Mouse (Mus musculus) left cerebral cortex, postnatal 25 days (tissue): ENCODE results near the gene Sgip1. TPM values are rescaled to one million over a fixed set of nuclear protein-coding genes. Genes with fewer than 3 reads are reported as not detected.

Experiments used
- DNase-seq, 2 experiments: peaks; one replicate each; pipeline ENCODE4 v3.0.0; 2022; ENCODE audit warnings: low spot score in 2 of 2, mixed read lengths in 1 of 2
- intact Hi-C: fragments of 180-260 bp; cut with DNase I; formaldehyde crosslinking; loops from one replicate; pipeline ENCODE4 v1.15.1; 2025
- total RNA-seq, 2 experiments: library from RNA; stranded (reverse); gene quantifications; 2 replicates each; pipeline ENCODE4 v1.2.3; 2021

The Sgip1 gene
- total RNA-seq, 2 experiments from 2014 or later = 293 to 306 TPM

- intact Hi-C loops = no loop called here
These were observed 87.4 kb downstream of the Sgip1 start for GRCm38 (mm10) chr4:102828518-102828917.

DNA sequence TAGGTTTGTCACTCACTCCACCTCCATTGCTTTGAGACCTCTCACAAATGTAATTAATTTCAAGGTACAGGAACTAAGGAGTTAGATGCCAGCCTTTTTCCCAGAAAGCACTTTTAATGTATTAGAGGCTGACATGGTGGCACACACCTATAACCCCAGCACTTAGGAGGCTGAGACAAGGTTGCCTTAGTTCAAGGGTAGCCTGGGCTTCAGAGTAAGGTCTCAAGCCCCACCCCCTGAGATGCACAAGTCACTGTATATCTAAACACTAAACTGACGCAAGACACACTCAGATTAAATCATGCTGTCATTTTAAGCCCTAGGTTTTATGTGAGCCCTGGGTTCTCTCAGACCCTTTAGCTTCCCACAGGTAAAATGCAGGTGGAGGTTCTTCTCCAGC is 92.1 kb downstream of the Sgip1 start:
- no peak for DNase-seq
- intact Hi-C loops = no loop called here

More at GRCm38 (mm10) chr4:102828518-102828917, 87.4 kb downstream of the Sgip1 start:
- no peak for DNase-seq

- intact Hi-C loops = no loop called here
- no peak for DNase-seq
These were observed 92.6 kb downstream of the Sgip1 start for GRCm38 (mm10) chr4:102833726-102834125.

DNA sequence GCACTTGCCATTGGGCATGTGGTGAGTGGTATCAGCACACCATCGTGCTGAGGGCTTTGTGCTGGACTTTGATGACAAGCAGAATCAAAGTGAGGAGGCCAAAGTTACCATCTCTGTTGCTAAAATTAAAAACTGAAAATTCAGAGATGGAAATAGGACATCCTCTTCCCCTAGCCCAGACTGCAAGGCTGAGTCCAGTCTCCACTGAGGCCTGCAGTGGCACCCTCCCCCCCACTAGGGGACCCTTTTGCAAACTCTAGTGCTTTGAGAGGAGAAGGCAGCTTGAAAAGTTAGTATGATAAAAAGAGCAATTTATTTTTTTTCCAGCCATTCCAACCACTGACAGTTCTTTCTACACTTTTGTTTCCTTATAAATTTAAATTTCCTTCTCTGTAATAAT is 93.6 kb downstream of the Sgip1 start:
- intact Hi-C loops = no loop called here
- DNase-seq = no peak

- intact Hi-C loops = no loop called here
- no peak for DNase-seq
These were observed 99.1 kb downstream of the Sgip1 start for GRCm38 (mm10) chr4:102840062-102840798.

- DNase-seq = peak in 1 of 2 experiments; percentile 51
- intact Hi-C loops = no loop called here
These were observed 100.0 kb downstream of the Sgip1 start for GRCm38 (mm10) chr4:102840956-102841729.

DNA sequence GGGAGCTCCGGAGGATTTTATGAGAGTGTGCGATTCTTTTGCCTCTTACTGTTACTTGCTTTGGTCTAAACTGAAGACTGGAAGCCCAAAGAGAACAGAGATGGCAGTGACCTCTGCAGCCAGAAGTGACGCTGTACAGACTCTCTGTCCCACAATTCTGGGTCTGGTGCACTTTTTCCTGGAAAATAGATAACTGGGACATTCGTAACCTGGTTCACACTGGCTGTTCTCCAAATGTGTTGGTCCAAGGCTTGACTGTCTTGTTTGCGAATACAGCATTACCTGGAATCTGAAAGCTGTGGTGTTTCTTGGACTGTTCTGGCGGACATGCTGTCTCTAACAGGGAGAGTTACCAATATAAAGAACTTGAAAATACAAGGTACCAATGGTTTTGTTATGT is 109.4 kb downstream of the Sgip1 start:
- no peak for DNase-seq
- intact Hi-C loops = no loop called here

DNA sequence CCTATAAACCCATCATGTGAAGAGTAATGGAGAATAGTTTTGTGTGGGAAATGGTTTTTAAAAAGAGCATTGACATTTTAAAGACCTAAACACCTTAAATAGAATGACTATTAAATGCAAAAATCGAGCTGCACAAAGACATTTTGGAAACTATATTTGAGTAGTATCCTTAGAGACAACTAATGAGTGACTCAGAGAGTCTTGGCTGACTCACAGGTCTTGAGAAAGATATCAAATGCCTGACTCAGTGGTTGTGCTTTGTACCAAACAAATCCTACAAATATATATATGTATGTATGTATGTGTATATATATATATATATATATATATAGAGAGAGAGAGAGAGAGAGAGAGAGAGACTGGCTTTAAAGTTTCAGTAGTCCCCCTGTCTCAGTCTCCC is 110.1 kb downstream of the Sgip1 start:
- DNase-seq = no peak
- intact Hi-C loops = no loop called here

DNA sequence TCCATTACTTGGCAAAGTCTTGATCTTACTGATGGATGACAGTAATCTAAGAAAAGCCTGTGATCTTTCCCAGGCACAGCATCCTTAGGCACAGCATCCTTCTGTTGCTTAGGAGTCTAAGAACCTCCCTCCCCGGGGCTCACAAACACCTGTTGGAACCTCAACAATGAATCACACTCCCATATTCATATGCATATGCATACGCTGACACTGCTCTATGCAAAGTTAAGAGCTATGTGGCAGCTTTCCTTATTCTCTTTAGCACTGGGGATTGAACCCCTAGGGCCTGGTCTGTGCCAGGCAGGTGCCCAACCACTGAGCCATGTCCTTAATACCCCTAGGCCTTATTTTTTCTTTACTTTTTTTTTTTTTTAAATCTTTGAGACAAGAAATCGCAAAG is 111.2 kb downstream of the Sgip1 start:
- intact Hi-C loops = no loop called here
- DNase-seq = peak in 1 of 2 experiments; percentile 88

- intact Hi-C loops = no loop called here
- no peak for DNase-seq
These were observed 111.7 kb downstream of the Sgip1 start for GRCm38 (mm10) chr4:102852808-102853207.

- intact Hi-C loops = no loop called here
- no peak for DNase-seq
These were observed 112.4 kb downstream of the Sgip1 start for GRCm38 (mm10) chr4:102853330-102854022.

DNA sequence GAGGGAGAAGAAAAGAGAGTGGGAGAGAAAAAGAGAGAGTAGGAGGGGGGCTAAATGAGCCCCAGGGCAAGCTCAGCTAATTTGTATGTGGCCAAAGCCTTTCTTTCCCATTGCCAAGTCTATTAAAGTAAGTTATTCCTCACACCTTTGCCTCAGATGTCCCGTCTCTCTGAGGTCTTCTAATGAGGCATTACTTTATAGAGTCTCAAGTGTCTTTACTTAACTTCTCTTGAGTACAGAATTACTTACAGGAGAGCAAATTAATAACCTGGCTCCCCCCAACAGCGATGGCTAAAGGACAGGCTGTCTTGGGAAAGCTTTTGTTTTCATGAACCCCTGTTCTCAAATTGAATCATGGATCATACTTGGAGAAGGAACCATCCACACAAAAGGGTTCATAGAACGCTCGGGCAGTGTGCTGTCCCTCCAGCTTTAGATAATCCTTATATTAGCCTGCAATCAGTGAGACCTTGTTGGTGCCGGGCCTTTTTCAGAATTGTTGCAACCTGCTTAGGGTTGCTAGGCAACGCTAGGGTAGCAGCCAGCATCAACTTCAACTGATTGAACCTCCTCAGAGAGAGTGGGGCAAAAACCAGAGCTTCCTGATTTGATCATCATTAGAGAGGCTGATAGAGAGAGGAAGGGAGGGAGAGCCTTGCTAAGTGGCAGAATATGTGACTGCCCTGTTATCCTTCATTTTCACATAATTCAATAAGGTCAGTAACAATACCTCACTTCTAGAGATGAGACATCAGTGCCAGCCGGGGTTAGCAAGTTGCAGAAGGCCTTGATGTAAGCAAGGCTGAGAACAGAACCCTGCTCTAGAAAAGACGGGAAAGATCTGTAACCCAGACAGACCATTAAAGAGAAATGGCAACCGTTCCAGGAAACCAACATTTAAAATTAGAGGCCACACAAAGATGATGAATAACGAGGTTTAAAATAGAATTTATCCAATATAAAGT is 114.1 kb downstream of the Sgip1 start:
- peak in 1 of 2 experiments; percentile 38 for DNase-seq
- intact Hi-C loops = loop anchor here (5.0 kb wide), 1 partner anchor 93 kb away; no protein-coding TSS in a partner anchor

- DNase-seq = peak; percentile 56 to 91
- intact Hi-C loops = loop anchor here (5.0 kb wide), 1 partner anchor 94 kb away; no protein-coding TSS in a partner anchor
These were observed 115.0 kb downstream of the Sgip1 start for GRCm38 (mm10) chr4:102856086-102856485.

DNA sequence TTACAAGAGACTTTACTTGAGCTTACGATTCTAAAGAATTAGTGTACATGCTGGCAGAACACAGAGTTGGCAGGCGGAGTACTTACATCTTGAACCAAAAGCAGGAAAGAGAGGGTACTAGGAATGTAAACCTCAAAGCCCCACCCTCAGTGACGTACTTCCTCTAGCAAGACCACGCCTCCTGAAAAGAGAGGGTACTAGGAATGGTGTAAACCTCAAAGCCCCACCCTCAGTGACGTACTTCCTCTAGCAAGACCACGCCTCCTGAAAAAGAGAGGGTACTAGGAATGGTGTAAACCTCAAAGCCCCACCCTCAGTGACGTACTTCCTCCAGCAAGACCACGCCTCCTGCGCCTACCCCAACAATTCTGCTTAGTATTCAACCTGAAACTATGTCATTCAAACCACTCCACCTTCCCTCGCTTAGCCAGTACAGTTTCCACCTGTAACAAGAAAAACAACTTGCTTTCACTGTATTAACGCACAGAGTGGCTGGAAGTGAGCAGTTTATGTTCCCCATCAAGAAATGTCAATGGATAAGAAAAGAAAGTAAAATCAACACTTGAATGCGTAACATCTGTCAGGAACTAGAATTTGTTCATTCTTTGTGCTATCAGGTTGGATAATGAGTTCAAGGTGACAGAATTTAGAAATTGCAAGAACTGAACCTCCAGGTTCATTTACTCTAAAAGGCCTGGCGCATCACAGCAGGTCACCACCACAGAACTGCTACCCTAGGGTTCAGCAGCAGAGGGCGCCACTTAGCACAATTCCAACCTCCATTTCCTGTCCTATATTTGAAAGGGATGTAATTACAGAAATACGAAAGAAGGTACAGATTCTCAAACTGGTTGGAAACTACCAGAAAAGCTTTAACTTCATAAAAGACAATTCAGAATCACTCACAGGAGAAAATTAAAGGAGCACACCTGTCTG is 118.4 kb downstream of the Sgip1 start:
- intact Hi-C loops = loop anchor here (5.0 kb wide), 1 partner anchor 97 kb away; no protein-coding TSS in a partner anchor
- no peak for DNase-seq

DNA sequence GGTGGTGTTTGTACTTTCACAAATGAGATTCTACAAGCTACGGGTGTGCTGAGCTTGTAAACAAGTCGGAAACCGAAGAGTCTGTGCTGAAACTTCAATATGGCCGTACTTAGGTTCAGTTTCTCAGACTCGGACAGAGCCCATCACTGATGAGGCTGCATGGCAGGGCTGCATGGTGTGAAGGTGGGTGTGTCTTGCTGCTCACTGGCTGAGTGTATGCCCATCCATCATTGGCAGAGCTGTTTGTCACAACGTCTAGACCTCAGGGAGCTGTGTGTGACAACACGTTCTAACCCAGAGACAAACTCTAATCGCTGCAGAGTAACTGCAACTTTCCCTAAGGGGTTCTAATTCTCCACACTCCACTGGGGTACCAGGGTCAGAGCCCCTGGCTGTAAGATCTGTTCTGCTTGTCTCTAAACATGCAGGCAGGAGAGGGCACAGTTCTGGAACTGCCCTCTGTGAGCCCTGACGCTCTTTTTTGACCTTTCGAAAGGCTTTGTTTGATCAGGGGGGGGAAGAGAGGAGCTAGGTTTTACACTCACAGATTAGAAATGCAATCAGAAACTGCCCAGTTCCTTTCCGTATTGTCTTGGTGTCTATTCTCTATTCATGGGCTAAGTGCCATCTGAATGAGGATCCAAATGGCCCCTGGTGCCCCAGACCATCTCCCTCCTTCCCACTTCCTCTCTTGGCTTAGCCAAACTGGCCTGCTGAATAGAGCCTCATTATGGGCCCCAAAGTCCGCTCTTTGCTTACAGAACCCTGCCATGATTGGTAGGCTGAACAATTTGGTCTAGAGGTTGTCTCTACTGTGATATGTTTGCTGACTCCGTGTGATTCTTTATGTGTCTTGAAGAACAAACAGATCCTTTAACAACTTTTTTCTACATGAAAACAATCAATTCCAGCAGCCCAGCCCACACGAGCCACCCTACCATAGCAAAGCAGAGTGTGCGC is 121.9 kb downstream of the Sgip1 start:
- intact Hi-C loops = no loop called here
- no peak for DNase-seq

DNA sequence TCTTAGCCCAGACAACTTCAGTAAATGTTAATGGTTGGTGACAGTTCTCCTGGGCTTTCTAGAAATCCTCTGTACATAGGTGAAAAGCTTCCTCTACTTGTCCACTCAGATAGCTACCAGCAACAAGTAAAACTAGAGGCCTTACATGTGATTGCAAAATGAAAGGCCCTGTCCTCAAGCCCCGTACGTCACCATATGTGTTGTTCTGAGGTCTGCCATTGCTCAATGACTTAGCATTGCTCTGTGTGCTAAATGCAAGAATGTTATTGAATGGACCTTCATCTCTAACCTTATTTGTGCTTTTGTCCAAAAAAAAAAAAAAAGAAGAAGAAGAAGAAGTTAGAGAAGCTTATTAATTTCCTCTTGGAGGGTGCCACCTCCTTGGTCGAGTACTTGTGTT is 125.4 kb downstream of the Sgip1 start:
- intact Hi-C loops = no loop called here
- no peak for DNase-seq

GRCm38 (mm10) chr4:102871274-102871673 is 130.2 kb downstream of the Sgip1 start:
- no peak for DNase-seq
- intact Hi-C loops = no loop called here
